Mouse (Mus musculus): ENCODE measurements at regions not wholly inside any gene's neighbourhood (a gene's known extent, or its start where the extent isn't known, plus 50 kb on each side); places are given as distances from the start of the nearest gene placed in this dataset.
"Not testable (repeated sequence)": the region's sequence is repeated elsewhere in the genome, so short reads cannot be mapped to it uniquely, and the experiment has no call there.

- H3K9ac ChIP-seq; ATAC-seq; H3K9me3 ChIP-seq; H3K27me3 ChIP-seq (replicated peaks); H3K27ac ChIP-seq; H3K4me1 ChIP-seq (replicated peaks); H3K36me3 ChIP-seq; H3K4me2 ChIP-seq (replicated peaks); H3K4me3 ChIP-seq (replicated peaks): not testable (repeated sequence)
- WGBS: no CpG with 5 or more reads among the region's 6 CpGs
Measured at GRCm38 (mm10) chr12:82056782-82057611, 112.1 kb upstream of the Sipa1l1 start.

- Histone ChIP-seq H3K36me3 (no peaks in the 10 kb centered on the region), H3K4me3 (replicated peaks) (no peak overlapping the region), H3K4me2 (replicated peaks) (no peak overlapping the region), H3K9ac (no peak overlapping the region), H3K27ac (no peak overlapping the region), H3K9me3 (no peaks in the 10 kb centered on the region), H3K4me1 (replicated peaks) (no peaks in the 10 kb centered on the region), H3K27me3 (replicated peaks) (no peaks in the 10 kb centered on the region)
- ATAC-seq: no peak
- 86% methylated on average over 4 of the region's 4 CpGs for WGBS
Measured at GRCm38 (mm10) chr12:82064986-82065385, 104.1 kb upstream of the Sipa1l1 start.

DNA sequence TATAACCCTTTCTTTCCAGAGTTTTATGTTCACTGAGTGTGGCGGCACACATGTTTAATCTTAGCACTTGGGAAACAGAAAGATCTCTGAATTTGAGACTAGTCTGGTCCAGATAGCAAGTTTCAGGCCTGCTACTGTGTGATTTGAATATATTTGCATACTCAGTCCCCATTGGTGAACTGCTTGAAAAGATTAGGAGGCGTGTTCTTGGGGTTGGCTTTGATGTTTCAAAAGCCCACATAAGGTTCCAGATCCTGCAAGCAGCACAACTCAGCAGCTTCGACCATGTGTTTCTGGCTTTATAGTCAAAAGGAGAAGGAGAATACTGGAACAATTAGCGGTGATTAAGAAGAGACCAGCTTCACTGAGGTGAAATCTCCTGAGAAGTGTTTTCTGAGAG is 102.3 kb upstream of the Sipa1l1 start:
- Histone ChIP-seq H3K36me3 (no peaks in the 10 kb centered on the region), H3K4me1 (replicated peaks) (no peaks in the 10 kb centered on the region), H3K9ac (no peak overlapping the region), H3K4me3 (replicated peaks) (no peak overlapping the region), H3K27me3 (replicated peaks) (no peaks in the 10 kb centered on the region), H3K9me3 (no peaks in the 10 kb centered on the region), H3K4me2 (replicated peaks) (no peak overlapping the region), H3K27ac (no peak overlapping the region)
- ATAC-seq: 0 out of 2 replicates have a peak, but pooled peaks have one; percentile 61
- 44% methylated on average over 4 of the region's 4 CpGs for WGBS

DNA sequence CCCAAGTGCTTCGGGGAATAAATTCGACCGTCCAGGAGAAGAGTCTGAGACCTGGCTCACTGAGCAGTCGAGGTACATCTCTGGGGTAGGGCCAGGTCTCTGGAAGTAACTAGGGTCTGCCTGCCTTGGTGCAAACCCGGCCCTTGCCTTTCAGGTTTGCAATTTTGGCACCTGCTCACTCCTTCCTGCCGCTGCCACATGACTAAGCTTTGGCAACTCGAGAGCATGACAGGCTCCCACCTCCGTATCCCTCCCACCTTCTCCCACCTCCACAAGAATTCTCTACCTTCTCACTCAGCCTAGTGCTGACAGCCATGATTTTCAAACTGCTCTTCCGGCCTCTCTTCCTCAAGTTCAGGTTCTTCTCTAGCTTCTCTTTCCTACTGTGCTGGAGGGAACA is 99.5 kb upstream of the Sipa1l1 start:
- H3K4me2 ChIP-seq (replicated peaks): no peak overlapping the region
- no peak overlapping the region for H3K27ac ChIP-seq
- no peaks in the 10 kb centered on the region for H3K27me3 ChIP-seq (replicated peaks)
- 86% methylated on average over 9 of the region's 9 CpGs for WGBS
- no peaks in the 10 kb centered on the region for H3K36me3 ChIP-seq
- no peak for ATAC-seq
- no peak overlapping the region for H3K9ac ChIP-seq
- H3K9me3 ChIP-seq: no peaks in the 10 kb centered on the region
- no peak overlapping the region for H3K4me3 ChIP-seq (replicated peaks)
- no peaks in the 10 kb centered on the region; the same call in 1 of the 2 replicates for H3K4me1 ChIP-seq (replicated peaks)

DNA sequence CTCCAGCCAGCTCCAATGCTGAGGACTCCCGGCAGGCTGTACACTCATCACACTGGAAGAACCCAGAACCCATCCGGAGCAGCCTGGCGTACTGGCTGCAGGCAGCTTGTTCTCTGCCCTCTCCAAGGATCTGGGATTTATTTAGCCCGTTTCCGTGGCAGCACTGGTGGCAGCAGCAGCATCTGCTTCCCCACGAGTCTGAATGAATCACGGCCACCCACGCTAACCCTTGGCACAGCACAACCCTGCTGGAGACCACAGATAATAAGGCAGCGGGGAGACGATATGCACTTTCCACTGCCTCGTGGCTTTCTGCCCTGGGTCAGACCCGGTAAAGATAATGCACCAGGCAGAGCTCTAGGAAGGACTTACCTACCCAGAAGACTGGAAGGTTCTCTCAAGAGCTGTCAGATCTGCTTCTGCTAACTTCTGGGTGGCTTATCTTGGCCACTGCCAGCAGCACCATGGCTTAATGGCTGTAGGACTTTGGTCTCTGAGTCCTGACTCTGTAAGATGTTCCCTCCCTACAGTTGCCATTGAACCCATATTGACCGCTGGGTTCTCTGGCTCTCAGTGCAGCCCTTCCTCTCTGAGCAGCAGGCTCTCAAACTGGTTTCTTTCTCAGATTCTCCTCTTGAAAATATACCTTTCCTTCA is 96.2 kb upstream of the Sipa1l1 start:
- no peak overlapping the region for H3K9ac ChIP-seq
- H3K4me2 ChIP-seq (replicated peaks): no peak overlapping the region
- no peak overlapping the region for H3K4me3 ChIP-seq (replicated peaks)
- H3K27ac ChIP-seq: no peak overlapping the region
- H3K9me3 ChIP-seq: no peaks in the 10 kb centered on the region
- H3K36me3 ChIP-seq: no peaks in the 10 kb centered on the region
- H3K27me3 ChIP-seq (replicated peaks): no peaks in the 10 kb centered on the region
- WGBS: 62% methylated on average over 13 of the region's 13 CpGs
- peak; percentile 34; the same call in 1 of the 2 replicates for ATAC-seq
- H3K4me1 ChIP-seq (replicated peaks): peaks cover 4% of the 10 kb centered on the region; the same call in 1 of the 2 replicates

DNA sequence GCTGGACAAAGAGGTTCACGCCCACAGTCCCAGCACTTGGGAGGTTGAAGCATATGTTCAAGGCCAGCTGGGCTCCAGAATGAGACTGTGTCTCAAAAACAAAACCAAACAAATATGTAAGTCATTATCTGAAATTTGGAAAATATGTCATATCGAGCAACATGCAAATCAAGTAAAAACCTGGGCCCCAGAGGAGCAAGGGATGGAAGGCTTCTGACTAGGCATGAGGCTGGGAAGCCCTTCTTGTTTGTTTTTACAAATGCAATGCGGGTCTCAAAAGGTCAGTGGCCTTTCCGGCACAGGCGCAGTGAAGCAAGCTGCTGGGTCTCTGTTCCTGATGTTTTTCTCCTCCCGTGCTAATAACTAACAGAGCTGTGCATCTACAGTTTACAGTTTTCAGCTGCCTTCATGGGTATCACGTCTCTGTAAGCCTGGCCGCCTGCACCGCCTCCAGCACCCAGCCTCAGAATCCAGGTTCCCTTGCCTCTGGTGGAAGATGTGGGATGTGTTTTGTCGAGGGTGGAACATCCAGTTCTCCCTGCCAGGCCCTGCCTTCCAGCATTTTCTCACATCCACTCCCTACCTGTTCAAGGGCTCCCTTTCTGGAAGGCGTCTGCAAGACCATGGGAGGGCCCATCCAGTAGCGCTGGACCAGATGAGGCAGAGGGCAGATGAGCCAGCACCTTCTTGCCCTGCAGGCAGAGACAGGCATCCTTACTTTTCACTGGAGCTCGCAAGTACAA is 93.5 kb upstream of the Sipa1l1 start:
- WGBS: 44% methylated on average over 13 of the region's 13 CpGs
- no peak for ATAC-seq

GRCm38 (mm10) chr12:82076766-82077165 is 92.4 kb upstream of the Sipa1l1 start:
- Histone ChIP-seq H3K27me3 (replicated peaks) (no peaks in the 10 kb centered on the region), H3K4me3 (replicated peaks) (no peak overlapping the region), H3K9ac (no peak overlapping the region), H3K9me3 (no peaks in the 10 kb centered on the region), H3K4me2 (replicated peaks) (no peak overlapping the region), H3K36me3 (no peaks in the 10 kb centered on the region), H3K4me1 (replicated peaks) (peaks cover 4% of the 10 kb centered on the region; the same call in 1 of the 2 replicates), H3K27ac (no peak overlapping the region)
- no peak; the same call in 1 of the 2 replicates for ATAC-seq
- WGBS: 60% methylated on average over 8 of the region's 8 CpGs

More for the DNA sequence above, 93.5 kb upstream of the Sipa1l1 start:
- Histone ChIP-seq H3K9me3 (no peaks in the 10 kb centered on the region), H3K4me2 (replicated peaks) (no peak overlapping the region), H3K27ac (peak overlapping the region; percentile 51), H3K9ac (no peak overlapping the region), H3K4me1 (replicated peaks) (peaks cover 4% of the 10 kb centered on the region; the same call in 1 of the 2 replicates), H3K27me3 (replicated peaks) (no peaks in the 10 kb centered on the region), H3K36me3 (no peaks in the 10 kb centered on the region), H3K4me3 (replicated peaks) (no peak overlapping the region)

DNA sequence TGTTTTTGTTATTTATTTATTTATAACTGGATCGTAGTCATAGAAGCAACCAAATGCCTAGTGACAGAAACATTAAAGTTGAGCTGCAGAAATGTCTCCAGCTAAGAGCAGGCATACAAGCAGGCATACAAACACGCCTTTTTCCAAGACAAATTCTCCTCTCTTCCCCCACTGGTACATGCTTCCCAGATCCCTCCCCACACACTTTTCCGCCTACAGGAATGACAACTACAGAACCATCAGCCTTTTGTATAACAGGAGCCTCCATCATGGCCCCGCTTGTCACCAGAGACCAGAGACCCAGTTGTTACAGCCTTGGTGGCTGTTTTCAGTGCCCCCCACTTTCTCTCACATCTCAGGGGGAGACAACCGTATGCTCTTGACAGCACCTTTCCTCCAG is 91.2 kb upstream of the Sipa1l1 start:
- H3K4me3 ChIP-seq (replicated peaks): no peak overlapping the region
- no peaks in the 10 kb centered on the region for H3K9me3 ChIP-seq
- H3K27ac ChIP-seq: no peak overlapping the region
- 85% methylated on average over 5 of the region's 5 CpGs for WGBS
- H3K36me3 ChIP-seq: no peaks in the 10 kb centered on the region
- H3K9ac ChIP-seq: no peak overlapping the region
- no peak for ATAC-seq
- 0 out of 2 replicates have a peak, but pooled peaks cover 4% of the 10 kb centered on the region for H3K4me1 ChIP-seq (replicated peaks)
- no peaks in the 10 kb centered on the region for H3K27me3 ChIP-seq (replicated peaks)
- no peak overlapping the region for H3K4me2 ChIP-seq (replicated peaks)

- Histone ChIP-seq H3K36me3 (no peaks in the 10 kb centered on the region), H3K9me3 (no peaks in the 10 kb centered on the region), H3K27ac (no peak overlapping the region), H3K4me1 (replicated peaks) (0 out of 2 replicates have a peak, but pooled peaks cover 4% of the 10 kb centered on the region), H3K4me2 (replicated peaks) (no peak overlapping the region), H3K9ac (no peak overlapping the region), H3K4me3 (replicated peaks) (no peak overlapping the region), H3K27me3 (replicated peaks) (no peaks in the 10 kb centered on the region)
- ATAC-seq: no peak
Measured at GRCm38 (mm10) chr12:82078740-82079139, 90.4 kb upstream of the Sipa1l1 start.

- H3K4me1 ChIP-seq (replicated peaks): 0 out of 2 replicates have a peak, but pooled peaks cover 4% of the 10 kb centered on the region
- no peak overlapping the region for H3K4me3 ChIP-seq (replicated peaks)
- 76% methylated on average over 6 of the region's 6 CpGs for WGBS
- no peaks in the 10 kb centered on the region for H3K27me3 ChIP-seq (replicated peaks)
- H3K9me3 ChIP-seq: no peaks in the 10 kb centered on the region
- no peaks in the 10 kb centered on the region for H3K36me3 ChIP-seq
- H3K4me2 ChIP-seq (replicated peaks): no peak overlapping the region
- no peak for ATAC-seq
- H3K27ac ChIP-seq: no peak overlapping the region
- H3K9ac ChIP-seq: no peak overlapping the region
Measured at GRCm38 (mm10) chr12:82080196-82080880, 88.8 kb upstream of the Sipa1l1 start.

GRCm38 (mm10) chr12:82082596-82082995 is 86.5 kb upstream of the Sipa1l1 start:
- H3K4me3 ChIP-seq (replicated peaks); ATAC-seq: not testable (repeated sequence)
- 95% methylated on average over 4 of the region's 4 CpGs for WGBS

More at GRCm38 (mm10) chr12:82082596-82082995, 86.5 kb upstream of the Sipa1l1 start:
- H3K36me3 ChIP-seq; H3K27ac ChIP-seq; H3K4me1 ChIP-seq (replicated peaks); H3K9ac ChIP-seq; H3K9me3 ChIP-seq; H3K4me2 ChIP-seq (replicated peaks); H3K27me3 ChIP-seq (replicated peaks): not testable (repeated sequence)

Data from intestine, embryonic 15.5 days (tissue).